Mouse (Mus musculus) C2C12 (cell line): ENCODE data around the gene Tm2d3.

Experiments used
- CTCF ChIP-seq: IDR thresholded peaks from one replicate; pipeline ENCODE4 v1.5.1; 2011; ENCODE audit not compliant: control insufficient read depth, insufficient read depth, insufficient read length
- MAX ChIP-seq: IDR thresholded peaks from one replicate; pipeline ENCODE4 v1.6.1; 2011; ENCODE audit warnings: mild to moderate bottlenecking, control low read depth

- TF ChIP-seq CTCF (no peak), MAX (no peak)
These were observed 1.9 kb downstream of the Tm2d3 start for GRCm38 (mm10) chr7:65692883-65693282.
